14 mouse cellular contexts compared by ENCODE assay signal in the genomic region with DNA sequence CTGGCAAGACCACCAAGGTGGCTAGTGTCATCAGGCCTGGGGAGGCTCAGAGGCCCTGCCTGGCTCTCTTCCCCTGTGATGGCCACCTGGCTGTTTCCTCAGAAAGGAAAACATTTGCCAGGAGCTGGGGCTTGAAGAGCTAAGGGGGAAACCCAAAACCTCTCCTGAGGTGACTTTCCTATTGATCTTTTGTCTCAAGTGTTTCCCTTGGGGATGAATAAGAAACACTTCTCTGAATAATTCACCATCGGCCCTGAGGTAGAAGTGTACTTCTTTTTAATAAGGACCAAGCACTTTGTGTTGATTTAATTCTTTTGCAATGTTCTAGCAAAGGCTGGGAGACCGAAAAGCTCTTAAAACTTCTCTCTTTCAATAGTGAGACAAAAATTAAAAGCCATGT.
"Had no signal": no experiment of that assay in that cellular context is flagged by ENCODE, and none has a peak within 500 bp of the region (broad histone marks: within the 10 kb centered on the region; RNA-seq: fewer than 3 reads in every experiment).

No protein-coding gene starts in this region.

- H3K27me3 ChIP-seq: liver, embryonic 13.5 days; stomach, embryonic 15.5 days had no signal

- DNase-seq: kidney, adult 2 months; kidney, postnatal 25 days; layer of hippocampus, adult 9-11 months; liver, embryonic 13.5 days; midbrain, embryonic 14.5 days; right cerebral cortex, adult 18-20 months; right cerebral cortex, postnatal 25 days; spleen, adult 18-20 months; thymus, postnatal 25 days had no signal

- H3K4me2 ChIP-seq: liver, embryonic 13.5 days; midbrain, embryonic 11.5 days; stomach, embryonic 15.5 days had no signal

- H3K4me3 ChIP-seq: layer of hippocampus, adult 2 months; liver, embryonic 13.5 days; stomach, embryonic 15.5 days had no signal

- ATAC-seq: intestine, postnatal 0 days had no signal

- H3K27ac ChIP-seq: kidney, postnatal 0 days; layer of hippocampus, adult 2 months; liver, embryonic 13.5 days; stomach, embryonic 15.5 days had no signal

- H3K9me3 ChIP-seq: liver, embryonic 13.5 days; stomach, embryonic 15.5 days had no signal

- H3K4me1 ChIP-seq: liver, embryonic 13.5 days; stomach, embryonic 15.5 days had no signal

- H3K36me3 ChIP-seq: stomach, embryonic 15.5 days had no signal

- H3K9ac ChIP-seq: liver, embryonic 13.5 days; stomach, embryonic 15.5 days had no signal
